ENCODE assay signal across 22 mouse cellular contexts in genomic region chr6:8893665-8894064, GRCm38 (mm10). TPM values are rescaled to one million over a fixed set of nuclear protein-coding genes. Genes with fewer than 3 reads are reported as not detected.
A peak's percentile ranks its signal among the peaks of the same experiment; 100 is the strongest.
DNase-seq lines count a peak whose midpoint lies in the region; ATAC-seq and TF ChIP-seq lines count a peak whose summit lies in the region.
"Had no signal": no experiment of that assay in that cellular context is flagged by ENCODE, and none has a peak within 500 bp of the region (broad histone marks: within the 10 kb centered on the region; RNA-seq: fewer than 3 reads in every experiment).

No protein-coding gene starts in this region.

- H3K9ac ChIP-seq in hindbrain, postnatal 0 days (replicated peaks; ENCODE audit: low read length), result no peak overlapping the region
- no peak overlapping the region for H3K9ac ChIP-seq in hindbrain, embryonic 16.5 days (ENCODE audit: low read depth, low read length)
- H3K9ac ChIP-seq in lung, embryonic 14.5 days, result no peak overlapping the region
- H3K9ac ChIP-seq in ES-E14 (ENCODE audit: insufficient read depth, low read depth, low read length, poor library complexity, severe bottlenecking), result no peak overlapping the region
- no peak overlapping the region for H3K9ac ChIP-seq in kidney, postnatal 0 days (ENCODE audit: low read depth, low read length)
- H3K9ac ChIP-seq: embryonic facial prominence, embryonic 15.5 days; forebrain, embryonic 15.5 days; intestine, embryonic 15.5 days had no signal

- peak; percentile 43; the same call in 1 of the 2 replicates for ATAC-seq in hindbrain, postnatal 0 days
- ATAC-seq in hindbrain, embryonic 16.5 days, result no peak
- ATAC-seq in lung, embryonic 14.5 days (ENCODE audit: insufficient read depth), result no peak
- ATAC-seq in kidney, postnatal 0 days (replicated peaks; ENCODE audit: low FRiP score, low read depth), result no peak
- ATAC-seq: CD4-positive, CD25-positive, alpha-beta regulatory T cell, adult 4 months; forebrain, embryonic 15.5 days; intestine, embryonic 15.5 days had no signal

- H3K4me3 ChIP-seq in hindbrain, postnatal 0 days (ENCODE audit: low read length), result no peak overlapping the region
- H3K4me3 ChIP-seq in hindbrain, embryonic 16.5 days (ENCODE audit: low read length), result no peak overlapping the region
- no peak overlapping the region for H3K4me3 ChIP-seq in lung, embryonic 14.5 days (ENCODE audit: low read depth, low read length)
- no peak overlapping the region for H3K4me3 ChIP-seq in ES-E14 (ENCODE audit: insufficient read depth in 1 of 2, low read depth in 1 of 2, low read length in 2 of 2, poor library complexity in 1 of 2, severe bottlenecking in 1 of 2)
- no peak overlapping the region for H3K4me3 ChIP-seq in kidney, postnatal 0 days (replicated peaks; ENCODE audit: low read depth, low read length)
- H3K4me3 ChIP-seq: embryonic facial prominence, embryonic 15.5 days; forebrain, embryonic 15.5 days; heart, embryonic 10.5 days; intestine, embryonic 15.5 days; limb, embryonic 10.5 days; megakaryocyte, embryonic 14.5 days had no signal

- H3K36me3 ChIP-seq in hindbrain, postnatal 0 days (ENCODE audit: insufficient read depth, low read length), result no peaks in the 10 kb centered on the region
- H3K36me3 ChIP-seq in hindbrain, embryonic 16.5 days (ENCODE audit: control insufficient read depth, insufficient read depth, low read length), result no peaks in the 10 kb centered on the region
- no peaks in the 10 kb centered on the region for H3K36me3 ChIP-seq in lung, embryonic 14.5 days (ENCODE audit: insufficient read depth)
- H3K36me3 ChIP-seq in ES-E14 (ENCODE audit: control insufficient read depth, insufficient read depth, low read length, poor library complexity, severe bottlenecking), result no peaks in the 10 kb centered on the region
- H3K36me3 ChIP-seq in kidney, postnatal 0 days (ENCODE audit: insufficient read depth, low read length), result no peaks in the 10 kb centered on the region
- H3K36me3 ChIP-seq: embryonic facial prominence, embryonic 15.5 days; forebrain, embryonic 15.5 days; heart, embryonic 10.5 days; intestine, embryonic 15.5 days; limb, embryonic 10.5 days had no signal

- no peaks in the 10 kb centered on the region for H3K27me3 ChIP-seq in hindbrain, postnatal 0 days (ENCODE audit: insufficient read depth, low read length)
- H3K27me3 ChIP-seq in hindbrain, embryonic 16.5 days (replicated peaks; ENCODE audit: control insufficient read depth, insufficient read depth, low read length), result no peaks in the 10 kb centered on the region
- no peaks in the 10 kb centered on the region for H3K27me3 ChIP-seq in lung, embryonic 14.5 days (ENCODE audit: insufficient read depth, low read length)
- H3K27me3 ChIP-seq in kidney, postnatal 0 days (ENCODE audit: insufficient read depth, low read length), result no peaks in the 10 kb centered on the region
- H3K27me3 ChIP-seq: embryonic facial prominence, embryonic 15.5 days; forebrain, embryonic 15.5 days; intestine, embryonic 15.5 days; megakaryocyte, embryonic 14.5 days had no signal

- no peak overlapping the region for H3K4me2 ChIP-seq in hindbrain, postnatal 0 days (ENCODE audit: low read depth, low read length)
- H3K4me2 ChIP-seq in hindbrain, embryonic 16.5 days (ENCODE audit: low read length), result no peak overlapping the region
- H3K4me2 ChIP-seq in lung, embryonic 14.5 days, result no peak overlapping the region
- no peak overlapping the region for H3K4me2 ChIP-seq in kidney, postnatal 0 days (ENCODE audit: low read length)
- H3K4me2 ChIP-seq: embryonic facial prominence, embryonic 15.5 days; forebrain, embryonic 15.5 days; intestine, embryonic 15.5 days had no signal

- no peak overlapping the region for H3K27ac ChIP-seq in hindbrain, postnatal 0 days
- H3K27ac ChIP-seq in hindbrain, embryonic 16.5 days (ENCODE audit: low read depth, low read length), result no peak overlapping the region
- H3K27ac ChIP-seq in lung, embryonic 14.5 days (ENCODE audit: low read depth), result no peak overlapping the region
- H3K27ac ChIP-seq in ES-E14 (ENCODE audit: insufficient read depth, low read depth, low read length, poor library complexity, severe bottlenecking), result no peak overlapping the region
- H3K27ac ChIP-seq in kidney, postnatal 0 days, result no peak overlapping the region
- H3K27ac ChIP-seq: embryonic facial prominence, embryonic 15.5 days; forebrain, embryonic 15.5 days; heart, embryonic 10.5 days; intestine, embryonic 15.5 days; limb, embryonic 10.5 days had no signal

- H3K9me3 ChIP-seq in hindbrain, postnatal 0 days (ENCODE audit: low read length), result no peaks in the 10 kb centered on the region
- H3K9me3 ChIP-seq in hindbrain, embryonic 16.5 days (ENCODE audit: control insufficient read depth, low read length), result no peaks in the 10 kb centered on the region
- H3K9me3 ChIP-seq in lung, embryonic 14.5 days (ENCODE audit: low read depth, low read length), result no peaks in the 10 kb centered on the region
- H3K9me3 ChIP-seq in ES-E14 (ENCODE audit: control insufficient read depth, insufficient read depth, low read depth, low read length), result no peaks in the 10 kb centered on the region
- H3K9me3 ChIP-seq in kidney, postnatal 0 days (replicated peaks; ENCODE audit: low read length), result no peaks in the 10 kb centered on the region
- H3K9me3 ChIP-seq: embryonic facial prominence, embryonic 15.5 days; forebrain, embryonic 15.5 days; heart, embryonic 10.5 days; intestine, embryonic 15.5 days; limb, embryonic 10.5 days had no signal

- no peak for DNase-seq in hindbrain, postnatal 0 days (ENCODE audit: low spot score)
- peak; percentile 24 for DNase-seq in lung, embryonic 14.5 days
- no peak for DNase-seq in lung, postnatal 14 days
- no peak for DNase-seq in ES-E14 (ENCODE audit: low read depth, low spot score)
- peak; percentile 13 for DNase-seq in kidney, postnatal 0 days (ENCODE audit: low spot score)
- no peak for DNase-seq in left cerebral cortex, adult 8-10 months (ENCODE audit: low spot score in 2 of 2)
- DNase-seq in urinary bladder, postnatal 36 days (ENCODE audit: low spot score in 2 of 2), result no peak
- DNase-seq: adrenal gland, postnatal 14 days; cerebellum, postnatal 14 days; gastrocnemius, postnatal 14 days; layer of hippocampus, postnatal 36 days; lung, adult 2 months; thymus, adult 18-20 months had no signal

- TF ChIP-seq CTCF in hindbrain, postnatal 0 days (IDR thresholded peaks at IDR 0.05; ENCODE audit: low read depth), result peak; percentile 43
- TF ChIP-seq CTCF in lung, embryonic 14.5 days (IDR thresholded peaks at IDR 0.05; ENCODE audit: low read depth), result peak; percentile 51
- peak; percentile 71 for TF ChIP-seq CTCF in kidney, postnatal 0 days (IDR thresholded peaks at IDR 0.05; ENCODE audit: low read depth)

- 84% methylated on average over 4 of the region's 4 CpGs for WGBS in hindbrain, postnatal 0 days
- WGBS in hindbrain, embryonic 16.5 days, result 79% methylated on average over 4 of the region's 4 CpGs
- 77% methylated on average over 4 of the region's 4 CpGs for WGBS in lung, embryonic 14.5 days
- WGBS in kidney, postnatal 0 days, result 76% methylated on average over 4 of the region's 4 CpGs

- H3K4me1 ChIP-seq in hindbrain, postnatal 0 days (ENCODE audit: insufficient read depth, low read length), result peaks cover 10% of the 10 kb centered on the region; the same call in 1 of the 2 replicates
- peaks cover 3% of the 10 kb centered on the region for H3K4me1 ChIP-seq in hindbrain, embryonic 16.5 days (ENCODE audit: control insufficient read depth, insufficient read depth, low read depth, low read length)
- H3K4me1 ChIP-seq in lung, embryonic 14.5 days (ENCODE audit: insufficient read depth), result no peaks in the 10 kb centered on the region
- H3K4me1 ChIP-seq in ES-E14 (ENCODE audit: control insufficient read depth in 2 of 2, insufficient read depth in 2 of 2, low read length in 2 of 2, poor library complexity in 1 of 2), result no peaks in the 10 kb centered on the region
- no peaks in the 10 kb centered on the region for H3K4me1 ChIP-seq in kidney, postnatal 0 days (replicated peaks; ENCODE audit: insufficient read depth, low read length)
- H3K4me1 ChIP-seq: embryonic facial prominence, embryonic 15.5 days; heart, embryonic 10.5 days; intestine, embryonic 15.5 days; limb, embryonic 10.5 days; megakaryocyte, embryonic 14.5 days had no signal

- in situ Hi-C loops in ES-E14 (cut with MboI; ENCODE audit: low sequenced_read_pairs in 2 of 2, unreplicated experiment in 2 of 2), result no loop called here

TF ChIP-seq in ES-E14, 5 proteins besides CTCF, POLR2A, EP300 and RAD21:
- TF ChIP-seq MAFK (IDR thresholded peaks at IDR 0.05; ENCODE audit: insufficient read depth, low read depth, low read length) (no peak), ZC3H11A (IDR thresholded peaks at IDR 0.05; ENCODE audit: borderline replicate concordance, low read depth, low read length) (peak; percentile 46; the same call in 1 of the 2 replicates), CHD2 (IDR thresholded peaks at IDR 0.05; ENCODE audit: low read depth, low read length) (no peak), ZNF384 (IDR thresholded peaks at IDR 0.05; ENCODE audit: low read depth, low read length) (no peak), HCFC1 (IDR thresholded peaks at IDR 0.05; ENCODE audit: borderline replicate concordance, insufficient read depth, low read length) (no peak)

RNA-seq across cellular contexts. Expression of gene Nxph1, which starts 54.6 kb away (rescaled TPM):
- total RNA-seq in hindbrain, postnatal 0 days (2014; rRNA removed), result 65.3 and 68.5 TPM in 2 replicates
- 94.8 and 99.9 TPM in 2 replicates for polyA plus RNA-seq in hindbrain, postnatal 0 days (2015; fragmentation: Nextera tagmentation; extraction: Ambion mirVana)
- 90.3 and 101 TPM in 2 replicates for polyA plus RNA-seq in hindbrain, embryonic 16.5 days (2015; fragmentation: Nextera tagmentation; extraction: Ambion mirVana)
- not detected in 2 replicates for polyA plus RNA-seq in lung, embryonic 14.5 days (2014; fragmentation: Nextera tagmentation; extraction: Ambion mirVana)
- total RNA-seq in ES-E14 (2012; rRNA removed), result not detected in 2 replicates
- 0.06 TPM in 1 of 2 replicates, not detected in the other for polyA plus RNA-seq in kidney, postnatal 0 days (2015; fragmentation: Nextera tagmentation; extraction: Ambion mirVana)
- 10 to 100 TPM; 39.4 to 45.1 (median 40.2) TPM for total RNA-seq in left cerebral cortex, adult 8-10 months (2022)
- total RNA-seq: gastrocnemius, postnatal 14 days; hematopoietic stem cell, adult 5-6 weeks had no signal
- polyA plus RNA-seq: CD4-positive, CD25-positive, alpha-beta regulatory T cell, adult 4 months; heart, embryonic 10.5 days; limb, embryonic 10.5 days had no signal

Comparison
In these comparisons a context has a peak if more than half of its experiments do, and no peak if none do; other contexts are left out.
1. DNase-seq: peak in lung, embryonic 14.5 days (single experiment) and kidney, postnatal 0 days (single experiment); none in hindbrain, postnatal 0 days (single experiment), lung, postnatal 14 days (single experiment), ES-E14 (single experiment), left cerebral cortex, adult 8-10 months (0 of 2) and urinary bladder, postnatal 36 days (0 of 2).
2. RNA of gene Nxph1, which starts 54.6 kb away (polyA plus RNA-seq): 90.3 to 101 TPM in hindbrain, embryonic 16.5 days and 94.8 to 99.9 TPM in hindbrain, postnatal 0 days; 0.06 TPM in kidney, postnatal 0 days and not detected in lung, embryonic 14.5 days; every median in the first group is over 10 times any median in the second.
3. Peak in every context shown above with its lines, with median percentiles within 50 percentile points of each other: CTCF ChIP-seq.